ENCODE assay signal across 24 mouse cellular contexts in the genomic region with DNA sequence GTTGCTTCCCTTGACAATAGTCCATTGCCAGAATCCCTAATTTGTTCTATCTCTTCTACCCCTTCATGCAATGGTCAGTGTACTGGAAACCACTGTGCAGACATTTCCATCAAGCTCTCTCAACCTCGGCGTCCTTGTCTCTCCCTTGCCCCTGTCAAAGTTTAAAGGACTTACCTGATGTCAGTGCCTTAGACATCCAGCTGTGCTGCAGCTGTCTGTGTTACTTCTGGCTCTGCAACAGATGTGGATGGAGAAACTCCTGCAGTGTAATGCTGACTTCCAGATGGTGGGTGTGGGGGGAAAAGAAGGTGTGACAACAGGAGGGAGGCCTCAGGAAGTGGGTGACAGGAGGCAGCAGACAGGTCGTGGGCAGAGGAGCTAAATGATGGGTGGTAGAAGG. TPM values are rescaled to one million over a fixed set of nuclear protein-coding genes. Genes with fewer than 3 reads are reported as not detected.
DNase-seq lines count a peak whose midpoint lies in the region; ATAC-seq and TF ChIP-seq lines count a peak whose summit lies in the region.
"Had no signal": no experiment of that assay in that cellular context is flagged by ENCODE, and none has a peak within 500 bp of the region (broad histone marks: within the 10 kb centered on the region; RNA-seq: fewer than 3 reads in every experiment).

No protein-coding gene starts in this region.

- no peak overlapping the region for H3K9ac ChIP-seq in kidney, embryonic 16.5 days (replicated peaks; ENCODE audit: low read length)
- H3K9ac ChIP-seq in midbrain, embryonic 14.5 days (replicated peaks; ENCODE audit: low read length) = no peak overlapping the region
- H3K9ac ChIP-seq in intestine, postnatal 0 days (ENCODE audit: low read depth, low read length) = no peak overlapping the region
- H3K9ac ChIP-seq: heart, embryonic 12.5 days; heart, embryonic 15.5 days; hindbrain, embryonic 14.5 days had no signal

- intact Hi-C loops in heart, postnatal 14 days (cut with DNase I) = loop anchor here (10.0 kb wide), 1 partner anchor 533 kb away; no protein-coding TSS in a partner anchor

- H3K27me3 ChIP-seq in kidney, embryonic 16.5 days (ENCODE audit: insufficient read depth, low read length) = no peaks in the 10 kb centered on the region
- H3K27me3 ChIP-seq in midbrain, embryonic 10.5 days (ENCODE audit: low read depth, poor library complexity, severe bottlenecking) = no peaks in the 10 kb centered on the region
- H3K27me3 ChIP-seq in midbrain, embryonic 14.5 days (ENCODE audit: control insufficient read depth, insufficient read depth, low read length) = no peaks in the 10 kb centered on the region
- H3K27me3 ChIP-seq in intestine, postnatal 0 days (replicated peaks; ENCODE audit: control insufficient read depth, insufficient read depth, low read length) = no peaks in the 10 kb centered on the region
- H3K27me3 ChIP-seq: CH12.LX; heart, embryonic 12.5 days; heart, embryonic 15.5 days; Patski had no signal

- no peaks in the 10 kb centered on the region for H3K9me3 ChIP-seq in kidney, embryonic 16.5 days (ENCODE audit: low read length)
- no peaks in the 10 kb centered on the region for H3K9me3 ChIP-seq in midbrain, embryonic 10.5 days (replicated peaks)
- no peaks in the 10 kb centered on the region for H3K9me3 ChIP-seq in midbrain, embryonic 14.5 days (ENCODE audit: control insufficient read depth, low read length)
- H3K9me3 ChIP-seq in intestine, postnatal 0 days (ENCODE audit: control insufficient read depth) = no peaks in the 10 kb centered on the region
- H3K9me3 ChIP-seq: G1E; heart, embryonic 12.5 days; heart, embryonic 15.5 days had no signal

- H3K36me3 ChIP-seq in kidney, embryonic 16.5 days (ENCODE audit: insufficient read depth, low read length) = no peaks in the 10 kb centered on the region
- 0 out of 2 replicates have a peak, but pooled peaks cover 8% of the 10 kb centered on the region for H3K36me3 ChIP-seq in midbrain, embryonic 10.5 days
- peaks cover 5% of the 10 kb centered on the region; the same call in 1 of the 2 replicates for H3K36me3 ChIP-seq in midbrain, embryonic 14.5 days (ENCODE audit: control insufficient read depth, insufficient read depth, low read length)
- peaks cover 10% of the 10 kb centered on the region; the same call in 1 of the 2 replicates for H3K36me3 ChIP-seq in intestine, postnatal 0 days (ENCODE audit: control insufficient read depth, insufficient read depth)
- H3K36me3 ChIP-seq: heart, embryonic 15.5 days had no signal

- peak; percentile 78 for DNase-seq in heart, adult 11 months
- DNase-seq in heart, postnatal 14 days = no peak
- no peak for DNase-seq in kidney, adult 9 months
- peak; percentile 6 for DNase-seq in midbrain, embryonic 10.5 days (ENCODE audit: low spot score)
- DNase-seq in midbrain, embryonic 14.5 days = no peak
- DNase-seq: adrenal gland, postnatal 10 days; adrenal gland, postnatal 36 days; B cell, adult 2 months; cerebellum, adult 18-20 months; cerebellum, adult 9-10 months; cerebellum, postnatal 14 days; gastrocnemius, postnatal 25 days; heart, postnatal 10 days; heart, postnatal 4 days had no signal

- peak; percentile 19; the same call in 1 of the 2 replicates for ATAC-seq in kidney, embryonic 16.5 days (ENCODE audit: low FRiP score, low TSS enrichment)
- ATAC-seq in midbrain, embryonic 14.5 days (ENCODE audit: low FRiP score, low TSS enrichment) = no peak
- ATAC-seq in intestine, postnatal 0 days = no peak
- ATAC-seq: forebrain, embryonic 14.5 days; hindbrain, postnatal 0 days; Patski had no signal

- no peaks in the 10 kb centered on the region for H3K4me1 ChIP-seq in kidney, embryonic 16.5 days (ENCODE audit: insufficient read depth, low read length)
- H3K4me1 ChIP-seq in midbrain, embryonic 10.5 days = peaks cover 20% of the 10 kb centered on the region
- no peaks in the 10 kb centered on the region for H3K4me1 ChIP-seq in midbrain, embryonic 14.5 days (ENCODE audit: control insufficient read depth, insufficient read depth, low read length)
- H3K4me1 ChIP-seq in intestine, postnatal 0 days (replicated peaks; ENCODE audit: control insufficient read depth, insufficient read depth, low read length) = no peaks in the 10 kb centered on the region
- H3K4me1 ChIP-seq: heart, embryonic 12.5 days; heart, embryonic 15.5 days had no signal

- no peak for TF ChIP-seq CTCF in intestine, postnatal 0 days (IDR thresholded peaks at IDR 0.05; ENCODE audit: low read depth)

- 14% methylated on average over 3 of the region's 3 CpGs for WGBS in kidney, embryonic 16.5 days
- 58% methylated on average over 3 of the region's 3 CpGs for WGBS in midbrain, embryonic 10.5 days
- WGBS in midbrain, embryonic 14.5 days = 64% methylated on average over 3 of the region's 3 CpGs
- 49% methylated on average over 3 of the region's 3 CpGs for WGBS in intestine, postnatal 0 days

- H3K4me3 ChIP-seq in kidney, embryonic 16.5 days (ENCODE audit: low read length) = no peak overlapping the region
- no peak overlapping the region for H3K4me3 ChIP-seq in midbrain, embryonic 10.5 days
- no peak overlapping the region for H3K4me3 ChIP-seq in midbrain, embryonic 14.5 days (replicated peaks; ENCODE audit: low read depth, low read length)
- H3K4me3 ChIP-seq in intestine, postnatal 0 days (ENCODE audit: low read depth, low read length) = no peak overlapping the region
- H3K4me3 ChIP-seq: heart, embryonic 12.5 days; heart, embryonic 15.5 days had no signal

- H3K27ac ChIP-seq in kidney, embryonic 16.5 days (ENCODE audit: low read length) = no peak overlapping the region
- no peak overlapping the region for H3K27ac ChIP-seq in midbrain, embryonic 10.5 days (replicated peaks)
- no peak overlapping the region for H3K27ac ChIP-seq in midbrain, embryonic 14.5 days (replicated peaks; ENCODE audit: low read depth, low read length)
- H3K27ac ChIP-seq in intestine, postnatal 0 days (ENCODE audit: low read depth, low read length) = no peak overlapping the region
- H3K27ac ChIP-seq: heart, embryonic 15.5 days; hindbrain, embryonic 14.5 days; hindbrain, postnatal 0 days had no signal

- H3K4me2 ChIP-seq in kidney, embryonic 16.5 days (replicated peaks; ENCODE audit: low read depth, low read length) = no peak overlapping the region
- H3K4me2 ChIP-seq in midbrain, embryonic 14.5 days (ENCODE audit: low read length) = no peak overlapping the region
- H3K4me2 ChIP-seq in intestine, postnatal 0 days (replicated peaks; ENCODE audit: low read depth) = no peak overlapping the region
- H3K4me2 ChIP-seq: heart, embryonic 12.5 days; heart, embryonic 15.5 days; hindbrain, embryonic 14.5 days had no signal

RNA-seq across cellular contexts. Expression of a gene that starts 57.5 kb away (rescaled TPM):
- 1 to 10 TPM; 5.2 to 5.9 TPM for total RNA-seq in heart, postnatal 14 days (2021)
- 20.1 and 20.9 TPM in 2 replicates for polyA plus RNA-seq in kidney, embryonic 16.5 days (2015; fragmentation: Nextera tagmentation; extraction: Ambion mirVana)
- 22.8 and 26.5 TPM in 2 replicates for polyA plus RNA-seq in midbrain, embryonic 10.5 days (2016; fragmentation: Nextera tagmentation; extraction: Ambion mirVana)
- 22.8 and 23.5 TPM in 2 replicates for polyA plus RNA-seq in midbrain, embryonic 14.5 days (2014; fragmentation: Nextera tagmentation; extraction: Ambion mirVana)
- 55.1 and 58.8 TPM in 2 replicates for polyA plus RNA-seq in intestine, postnatal 0 days (2015; fragmentation: Nextera tagmentation; extraction: Ambion mirVana)

RNA-seq across cellular contexts. Expression of a gene that starts 58.1 kb away (rescaled TPM):
- total RNA-seq in heart, postnatal 14 days (2021) = 10 to 100 TPM; 26.7 to 29.4 TPM
- polyA plus RNA-seq in kidney, embryonic 16.5 days (2015; fragmentation: Nextera tagmentation; extraction: Ambion mirVana) = 14.6 and 17.5 TPM in 2 replicates
- 32.0 and 51.8 TPM in 2 replicates for polyA plus RNA-seq in midbrain, embryonic 10.5 days (2016; fragmentation: Nextera tagmentation; extraction: Ambion mirVana)
- 144 and 182 TPM in 2 replicates for polyA plus RNA-seq in midbrain, embryonic 14.5 days (2014; fragmentation: Nextera tagmentation; extraction: Ambion mirVana)
- polyA plus RNA-seq in intestine, postnatal 0 days (2015; fragmentation: Nextera tagmentation; extraction: Ambion mirVana) = 6.5 and 6.9 TPM in 2 replicates

Comparison
In these comparisons a context has a peak if more than half of its experiments do, and no peak if none do; other contexts are left out.
1. DNase-seq: peak in heart, adult 11 months (single experiment) and midbrain, embryonic 10.5 days (single experiment); none in heart, postnatal 14 days (0 of 2), kidney, adult 9 months (single experiment) and midbrain, embryonic 14.5 days (single experiment).